Mouse (Mus musculus) lung, postnatal 0 days (tissue): Measurements from ENCODE around the gene Gm15128. TPM values are rescaled to one million over a fixed set of nuclear protein-coding genes. Genes with fewer than 3 reads are reported as not detected.
"Not testable (repeated sequence)": the region's sequence is repeated elsewhere in the genome, so short reads cannot be mapped to it uniquely, and the experiment has no call there.

Experiments
- ATAC-seq: fragments of 200-750 bp; cut with Nextera tagmentation; 2 replicates; pipeline ENCODE4 v1.8.0; 2017; ENCODE audit warnings: moderate library complexity
- DNase-seq: peaks from one replicate; pipeline ENCODE4 v3.0.0-alpha.2; 2016; ENCODE audit warnings: low spot score
- H3K27ac ChIP-seq: fragments of 300-500 bp; sonication (generic); 2 replicates; pipeline ENCODE4 v1.5.1; 2014; ENCODE audit warnings: antibody characterized with exemption, mild to moderate bottlenecking, low read length, mixed read lengths
- H3K27me3 ChIP-seq: fragments of 300-500 bp; sonication (generic); replicated peaks from 2 replicates; pipeline ENCODE4 v1.6.1; 2014; ENCODE audit warnings: low read length, mixed read lengths; ENCODE audit not compliant: insufficient read depth
- H3K36me3 ChIP-seq: fragments of 300-500 bp; sonication (generic); 2 replicates; pipeline ENCODE4 v1.6.1; 2014; ENCODE audit warnings: low read length, mixed read lengths; ENCODE audit not compliant: insufficient read depth
- H3K4me1 ChIP-seq: fragments of 300-500 bp; sonication (generic); 2 replicates; pipeline ENCODE4 v1.6.1; 2014; ENCODE audit warnings: antibody characterized with exemption, low read depth, low read length, mixed read lengths; ENCODE audit not compliant: insufficient read depth
- H3K4me2 ChIP-seq: fragments of 300-500 bp; sonication (generic); replicated peaks from 2 replicates; pipeline ENCODE4 v1.6.1; 2014; ENCODE audit warnings: low read depth, mild to moderate bottlenecking, low read length, moderate library complexity, mixed read lengths
- H3K4me3 ChIP-seq: fragments of 300-500 bp; sonication (generic); 2 replicates; pipeline ENCODE4 v1.5.1; 2014; ENCODE audit warnings: low read depth, low read length
- H3K9ac ChIP-seq: fragments of 300-500 bp; sonication (generic); replicated peaks from 2 replicates; pipeline ENCODE4 v1.6.1; 2014; ENCODE audit warnings: low read depth, mild to moderate bottlenecking
- H3K9me3 ChIP-seq: fragments of 300-500 bp; sonication (generic); 2 replicates; pipeline ENCODE4 v1.6.1; 2016; ENCODE audit warnings: low read length, mixed read lengths
- WGBS: fragments of 180-500 bp; shearing (Covaris S2); extraction: QIAGEN DNeasy Blood & Tissue Kit; methylation state at CpG from one replicate; pipeline ENCODE4 v1.1.7; 2014; 5-methylcytosine and 5-hydroxymethylcytosine counted together
- polyA plus RNA-seq: library from polyadenylated mRNA; unstranded; fragments of >200 nt; fragmentation: Nextera tagmentation; extraction: Ambion mirVana; gene quantifications from 2 replicates; pipeline ENCODE4 v1.2.1, GENCODE M21; 2015

Gm15128 gene
- polyA plus RNA-seq: not detected in 2 replicates

- H3K36me3 ChIP-seq, H3K9ac ChIP-seq, H3K27ac ChIP-seq, H3K27me3 ChIP-seq, H3K9me3 ChIP-seq, H3K4me3 ChIP-seq, H3K4me1 ChIP-seq, H3K4me2 ChIP-seq, ATAC-seq, DNase-seq: not testable (repeated sequence)
- WGBS: 72% methylated on average over 7 of the region's 7 CpGs
Measured at GRCm38 (mm10) chrX:147765691-147766090, at the start of gene Gm15128. Gm15128 (plus strand) TSS chrX:147765991.

Other genes with a start within 250 kb of the Gm15128 start
- 1.1 and 1.2 TPM in 2 replicates for gene Lrch2, start 211.9 kb upstream of the Gm15128 start, polyA plus RNA-seq
- not detected in 2 replicates for gene Gm15080, start 227.0 kb downstream of the Gm15128 start, polyA plus RNA-seq